ENCODE assay signal across 8 mouse cellular contexts in genomic region chr19:10219108-10219507, GRCm38 (mm10). TPM values are rescaled to one million over a fixed set of nuclear protein-coding genes. Genes with fewer than 3 reads are reported as not detected.
DNase-seq lines count a peak whose midpoint lies in the region; ATAC-seq lines count a peak whose summit lies in the region.
"Had no signal": no experiment of that assay in that cellular context is flagged by ENCODE, and none has a peak within 500 bp of the region (broad histone marks: within the 10 kb centered on the region; RNA-seq: fewer than 3 reads in every experiment).

No protein-coding gene starts in this region.

- H3K9me3 ChIP-seq in hindbrain, embryonic 11.5 days (ENCODE audit: control insufficient read depth, low read length): no peaks in the 10 kb centered on the region
- H3K9me3 ChIP-seq in hindbrain, embryonic 12.5 days (replicated peaks): no peaks in the 10 kb centered on the region

- no peak overlapping the region for H3K4me3 ChIP-seq in hindbrain, embryonic 11.5 days (ENCODE audit: low read depth, low read length)
- H3K4me3 ChIP-seq in hindbrain, embryonic 12.5 days: no peak overlapping the region

- H3K4me2 ChIP-seq in hindbrain, embryonic 11.5 days (replicated peaks; ENCODE audit: low read depth, low read length): no peak overlapping the region
- H3K4me2 ChIP-seq in hindbrain, embryonic 12.5 days (replicated peaks): no peak overlapping the region

- no peaks in the 10 kb centered on the region for H3K4me1 ChIP-seq in hindbrain, embryonic 11.5 days (replicated peaks; ENCODE audit: control insufficient read depth, insufficient read depth, low read length)
- no peaks in the 10 kb centered on the region for H3K4me1 ChIP-seq in hindbrain, embryonic 12.5 days

- DNase-seq in hindbrain, embryonic 11.5 days (ENCODE audit: low spot score): peak; percentile 72
- peak; percentile 61 for DNase-seq in urinary bladder, postnatal 14 days (ENCODE audit: low spot score)
- no peak for DNase-seq in urinary bladder, postnatal 10 days (ENCODE audit: low spot score)
- DNase-seq in c-Kit-positive CD71-positive TER-119-negative erythroid progenitor cells, embryonic 14.5 days (ENCODE audit: low read depth): peak; percentile 60
- DNase-seq in kidney, postnatal 4 days: peak; percentile 54 to 66
- peak; percentile 73 for DNase-seq in retina, postnatal 1 day

- no peak overlapping the region for H3K9ac ChIP-seq in hindbrain, embryonic 11.5 days (ENCODE audit: low read depth, low read length)
- H3K9ac ChIP-seq in hindbrain, embryonic 12.5 days: no peak overlapping the region

- H3K27ac ChIP-seq in hindbrain, embryonic 11.5 days (ENCODE audit: low read depth, low read length): no peak overlapping the region
- no peak overlapping the region for H3K27ac ChIP-seq in hindbrain, embryonic 12.5 days
- H3K27ac ChIP-seq: macrophage had no signal

- 0 out of 2 replicates have a peak, but pooled peaks have one; percentile 28 for ATAC-seq in hindbrain, embryonic 11.5 days (ENCODE audit: low FRiP score)
- no peak; the same call in 1 of the 2 replicates for ATAC-seq in hindbrain, embryonic 12.5 days (ENCODE audit: low FRiP score)

- WGBS in hindbrain, embryonic 11.5 days: 59% methylated on average over 3 of the region's 3 CpGs
- WGBS in hindbrain, embryonic 12.5 days: 69% methylated on average over 3 of the region's 3 CpGs

- H3K36me3 ChIP-seq in hindbrain, embryonic 11.5 days (ENCODE audit: control insufficient read depth, insufficient read depth, low read length): no peaks in the 10 kb centered on the region
- no peaks in the 10 kb centered on the region for H3K36me3 ChIP-seq in hindbrain, embryonic 12.5 days

- no peaks in the 10 kb centered on the region for H3K27me3 ChIP-seq in hindbrain, embryonic 11.5 days (ENCODE audit: control insufficient read depth, insufficient read depth, low read length)
- no peaks in the 10 kb centered on the region for H3K27me3 ChIP-seq in hindbrain, embryonic 12.5 days

RNA-seq across cellular contexts. Expression of gene Fen1, which starts 15.1 kb away (rescaled TPM):
- polyA plus RNA-seq in hindbrain, embryonic 11.5 days (2014; fragmentation: Nextera tagmentation; extraction: Ambion mirVana): 80.1 and 96.5 TPM in 2 replicates
- polyA plus RNA-seq in hindbrain, embryonic 12.5 days (2016; fragmentation: Nextera tagmentation; extraction: Ambion mirVana): 60.3 and 62.4 TPM in 2 replicates

RNA-seq across cellular contexts. Expression of gene Tmem258, which starts 15.3 kb away (rescaled TPM):
- polyA plus RNA-seq in hindbrain, embryonic 11.5 days (2014; fragmentation: Nextera tagmentation; extraction: Ambion mirVana): 349 and 363 TPM in 2 replicates
- 313 and 342 TPM in 2 replicates for polyA plus RNA-seq in hindbrain, embryonic 12.5 days (2016; fragmentation: Nextera tagmentation; extraction: Ambion mirVana)

RNA-seq across cellular contexts. Expression of gene Myrf, which starts 21.4 kb away (rescaled TPM):
- 1.3 and 1.6 TPM in 2 replicates for polyA plus RNA-seq in hindbrain, embryonic 11.5 days (2014; fragmentation: Nextera tagmentation; extraction: Ambion mirVana)
- polyA plus RNA-seq in hindbrain, embryonic 12.5 days (2016; fragmentation: Nextera tagmentation; extraction: Ambion mirVana): 1.3 and 1.9 TPM in 2 replicates

RNA-seq across cellular contexts. Expression of gene Fads1, which starts 36.4 kb away (rescaled TPM):
- 139 and 153 TPM in 2 replicates for polyA plus RNA-seq in hindbrain, embryonic 11.5 days (2014; fragmentation: Nextera tagmentation; extraction: Ambion mirVana)
- 175 and 183 TPM in 2 replicates for polyA plus RNA-seq in hindbrain, embryonic 12.5 days (2016; fragmentation: Nextera tagmentation; extraction: Ambion mirVana)
